Mouse (Mus musculus): ENCODE measurements around the gene Cebpa.

DNA sequence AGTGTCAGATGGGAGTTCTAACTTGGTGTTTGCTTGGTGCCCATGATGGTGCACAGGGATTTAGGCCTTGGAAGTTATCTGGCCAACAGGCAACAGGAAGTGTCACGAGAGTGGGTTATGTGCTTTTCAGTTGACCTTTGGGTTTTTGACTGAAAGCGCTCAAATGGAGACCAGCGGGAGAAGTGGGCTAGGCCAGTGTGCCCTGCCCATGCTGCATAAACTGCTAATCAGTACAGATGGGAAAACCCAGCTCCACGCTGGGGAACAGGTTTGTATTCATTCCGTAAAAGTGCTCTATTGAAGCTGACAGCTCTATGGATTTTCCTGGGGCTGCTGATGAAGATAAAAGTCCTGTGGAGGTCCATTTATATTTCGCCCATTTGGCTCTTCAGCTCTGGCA lies 10.4 kb upstream of the Cebpa start:
- TF ChIP-seq CTCF (conservative IDR thresholded peaks at IDR 0.05; ENCODE audit: low read length) (no peak), NANOG (IDR thresholded peaks at IDR 0.05; ENCODE audit: borderline replicate concordance, low read length) (no peak), POU5F1 (IDR thresholded peaks at IDR 0.05; ENCODE audit: borderline replicate concordance, low read length) (no peak)

Measured in E14TG2a.4 (cell line).